In the genomic region with DNA sequence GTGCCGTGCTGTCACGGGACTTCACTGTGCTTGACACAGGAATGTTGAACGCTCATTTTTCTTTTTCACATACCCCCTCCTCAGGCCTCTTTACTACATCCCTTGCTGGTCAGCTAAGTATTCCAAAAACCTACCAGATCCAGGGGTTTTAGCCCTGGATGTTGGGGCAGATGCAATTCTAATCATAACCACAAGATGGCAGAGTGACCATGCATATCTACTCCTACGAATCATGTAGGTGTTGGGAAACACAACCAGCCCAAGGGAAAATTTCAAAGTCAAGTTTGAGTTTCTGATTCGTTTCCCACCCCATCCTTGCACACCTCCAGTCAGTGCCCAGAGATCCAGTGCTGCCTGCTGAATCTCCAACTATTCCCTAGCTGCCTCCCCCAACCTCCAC, we compare ENCODE assay signal across 9 mouse cellular contexts. TPM values are rescaled to one million over a fixed set of nuclear protein-coding genes. Genes with fewer than 3 reads are reported as not detected.
DNase-seq lines count a peak whose midpoint lies in the region; ATAC-seq lines count a peak whose summit lies in the region.
"Had no signal": no experiment of that assay in that cellular context is flagged by ENCODE, and none has a peak within 500 bp of the region (broad histone marks: within the 10 kb centered on the region; RNA-seq: fewer than 3 reads in every experiment).

No protein-coding gene starts in this region.

- DNase-seq in ovary, postnatal 14 days (ENCODE audit: low spot score) = peak; percentile 46
- DNase-seq in ovary, postnatal 10 days (ENCODE audit: low spot score) = no peak
- DNase-seq in cerebellum, adult 8-10 months = peak; percentile 56
- DNase-seq in midbrain, embryonic 14.5 days = peak; percentile 85
- peak; percentile 38 for DNase-seq in thymus, postnatal 14 days

- ATAC-seq in frontal cortex, adult (ENCODE audit: low TSS enrichment) = peak; percentile 60
- 0 out of 2 replicates have a peak, but pooled peaks have one; percentile 8 for ATAC-seq in intestine, embryonic 15.5 days
- ATAC-seq in limb, embryonic 12.5 days (ENCODE audit: insufficient number of reproducible peaks, insufficient read depth, low FRiP score, low TSS enrichment, low read depth) = no peak
- peak; percentile 20; the same call in 1 of the 2 replicates for ATAC-seq in midbrain, embryonic 14.5 days (ENCODE audit: low FRiP score, low TSS enrichment)

- no peak overlapping the region for H3K9ac ChIP-seq in intestine, embryonic 15.5 days
- no peak overlapping the region for H3K9ac ChIP-seq in limb, embryonic 12.5 days (replicated peaks)
- H3K9ac ChIP-seq in midbrain, embryonic 14.5 days (replicated peaks; ENCODE audit: low read length) = no peak overlapping the region
- H3K9ac ChIP-seq: embryonic facial prominence, embryonic 15.5 days had no signal

- H3K27me3 ChIP-seq in intestine, embryonic 15.5 days (replicated peaks) = no peaks in the 10 kb centered on the region
- peaks cover 17% of the 10 kb centered on the region for H3K27me3 ChIP-seq in limb, embryonic 12.5 days
- H3K27me3 ChIP-seq in midbrain, embryonic 14.5 days (ENCODE audit: control insufficient read depth, insufficient read depth, low read length) = no peaks in the 10 kb centered on the region

- H3K4me2 ChIP-seq in intestine, embryonic 15.5 days (replicated peaks) = no peak overlapping the region
- 0 out of 2 replicates have a peak overlapping the region, but pooled peaks have one; percentile 15 for H3K4me2 ChIP-seq in limb, embryonic 12.5 days
- H3K4me2 ChIP-seq in midbrain, embryonic 14.5 days (ENCODE audit: low read length) = no peak overlapping the region
- H3K4me2 ChIP-seq: embryonic facial prominence, embryonic 15.5 days had no signal

- no peak overlapping the region for H3K27ac ChIP-seq in intestine, embryonic 15.5 days
- no peak overlapping the region for H3K27ac ChIP-seq in limb, embryonic 12.5 days
- no peak overlapping the region for H3K27ac ChIP-seq in midbrain, embryonic 14.5 days (replicated peaks; ENCODE audit: low read depth, low read length)
- H3K27ac ChIP-seq: embryonic facial prominence, embryonic 15.5 days had no signal

- H3K4me1 ChIP-seq in intestine, embryonic 15.5 days (replicated peaks) = 0 out of 2 replicates have a peak, but pooled peaks cover 5% of the 10 kb centered on the region
- peaks cover 13% of the 10 kb centered on the region for H3K4me1 ChIP-seq in limb, embryonic 12.5 days (replicated peaks)
- 0 out of 2 replicates have a peak, but pooled peaks cover 5% of the 10 kb centered on the region for H3K4me1 ChIP-seq in midbrain, embryonic 14.5 days (ENCODE audit: control insufficient read depth, insufficient read depth, low read length)

- no peak overlapping the region for H3K4me3 ChIP-seq in intestine, embryonic 15.5 days (replicated peaks)
- H3K4me3 ChIP-seq in limb, embryonic 12.5 days (replicated peaks) = no peak overlapping the region
- no peak overlapping the region for H3K4me3 ChIP-seq in midbrain, embryonic 14.5 days (replicated peaks; ENCODE audit: low read depth, low read length)
- H3K4me3 ChIP-seq: embryonic facial prominence, embryonic 15.5 days had no signal

- H3K36me3 ChIP-seq in intestine, embryonic 15.5 days = peaks cover 12% of the 10 kb centered on the region
- H3K36me3 ChIP-seq in limb, embryonic 12.5 days = peaks cover 25% of the 10 kb centered on the region
- peaks cover 23% of the 10 kb centered on the region for H3K36me3 ChIP-seq in midbrain, embryonic 14.5 days (ENCODE audit: control insufficient read depth, insufficient read depth, low read length)

- WGBS in intestine, embryonic 15.5 days = 17% methylated on average over 5 of the region's 5 CpGs
- WGBS in limb, embryonic 12.5 days = 18% methylated on average over 5 of the region's 5 CpGs
- 22% methylated on average over 5 of the region's 5 CpGs for WGBS in midbrain, embryonic 14.5 days

- H3K9me3 ChIP-seq in intestine, embryonic 15.5 days = no peaks in the 10 kb centered on the region
- H3K9me3 ChIP-seq in limb, embryonic 12.5 days = no peaks in the 10 kb centered on the region
- H3K9me3 ChIP-seq in midbrain, embryonic 14.5 days (ENCODE audit: control insufficient read depth, low read length) = no peaks in the 10 kb centered on the region
- H3K9me3 ChIP-seq: embryonic facial prominence, embryonic 15.5 days had no signal

RNA-seq across cellular contexts. Expression of a gene that starts 28.6 kb away (rescaled TPM):
- 58.7 and 60.7 TPM in 2 replicates for polyA plus RNA-seq in intestine, embryonic 15.5 days (2015; fragmentation: Nextera tagmentation; extraction: Ambion mirVana)
- polyA plus RNA-seq in limb, embryonic 12.5 days (2016; fragmentation: Nextera tagmentation; extraction: Ambion mirVana) = 41.6 and 42.5 TPM in 2 replicates
- 72.6 and 89.3 TPM in 2 replicates for polyA plus RNA-seq in midbrain, embryonic 14.5 days (2014; fragmentation: Nextera tagmentation; extraction: Ambion mirVana)

RNA-seq across cellular contexts. Expression of a gene that starts 55.6 kb away (rescaled TPM):
- polyA plus RNA-seq in intestine, embryonic 15.5 days (2015; fragmentation: Nextera tagmentation; extraction: Ambion mirVana) = 0.64 and 0.93 TPM in 2 replicates
- polyA plus RNA-seq in limb, embryonic 12.5 days (2016; fragmentation: Nextera tagmentation; extraction: Ambion mirVana) = 0.36 and 0.43 TPM in 2 replicates
- polyA plus RNA-seq in midbrain, embryonic 14.5 days (2014; fragmentation: Nextera tagmentation; extraction: Ambion mirVana) = 2.3 and 2.5 TPM in 2 replicates
